Mouse (Mus musculus): ENCODE results near the gene Aqp12.

Gene Aqp12

GRCm38 (mm10) chr1:93018716-93019115, 12.6 kb downstream of the Aqp12 start:
- DNase-seq: no peak

GRCm38 (mm10) chr1:93020602-93021001, 14.5 kb downstream of the Aqp12 start:
- DNase-seq: no peak

- no peak for DNase-seq
Observed at GRCm38 (mm10) chr1:93026600-93026999, 20.5 kb downstream of the Aqp12 start.

GRCm38 (mm10) chr1:93029387-93029786, 23.3 kb downstream of the Aqp12 start:
- no peak for DNase-seq

- DNase-seq: no peak
Observed at GRCm38 (mm10) chr1:93030060-93030459, 23.9 kb downstream of the Aqp12 start.

- no peak for DNase-seq
Observed at GRCm38 (mm10) chr1:93031199-93031598, 25.1 kb downstream of the Aqp12 start.

GRCm38 (mm10) chr1:93033989-93034388, 27.9 kb downstream of the Aqp12 start:
- no peak for DNase-seq

GRCm38 (mm10) chr1:93035981-93036380, 29.8 kb downstream of the Aqp12 start:
- DNase-seq: no peak

GRCm38 (mm10) chr1:93046153-93046789, 40.1 kb downstream of the Aqp12 start:
- DNase-seq: no peak

GRCm38 (mm10) chr1:93050071-93050470, 43.9 kb downstream of the Aqp12 start:
- DNase-seq: no peak

- no peak for DNase-seq
Observed at GRCm38 (mm10) chr1:93051124-93051833, 45.1 kb downstream of the Aqp12 start.

Data from thymus, postnatal 4 days (tissue).